Mouse (Mus musculus) cortical plate, adult 2 months (tissue): Measurements from ENCODE around the gene Phtf1. TPM values are rescaled to one million over a fixed set of nuclear protein-coding genes. Genes with fewer than 3 reads are reported as not detected.
A peak's percentile ranks its signal among the peaks of the same experiment; 100 is the strongest.

Experiments
- H3K27ac ChIP-seq: fragments of 200-500 bp; 2 replicates; pipeline ENCODE4 v1.5.1; 2012; ENCODE audit warnings: low read length, control low read depth, inconsistent platforms; ENCODE audit not compliant: insufficient read depth
- H3K4me1 ChIP-seq: fragments of 200-500 bp; 2 replicates; pipeline ENCODE4 v1.6.1; 2011; ENCODE audit warnings: low read length; ENCODE audit not compliant: control insufficient read depth, insufficient read depth
- H3K4me3 ChIP-seq: fragments of 200-500 bp; 2 replicates; pipeline ENCODE4 v1.5.1; 2011; ENCODE audit warnings: mild to moderate bottlenecking, low read length, control low read depth; ENCODE audit not compliant: insufficient read depth
- CTCF ChIP-seq: fragments of 200-500 bp; IDR thresholded peaks from 2 replicates; pipeline ENCODE4 v1.5.1; 2011; ENCODE audit warnings: mild to moderate bottlenecking, control low read depth, low read length; ENCODE audit not compliant: insufficient read depth; ENCODE audit errors: extremely low read depth
- POLR2A ChIP-seq: fragments of 200-500 bp; IDR thresholded peaks from 2 replicates; pipeline ENCODE4 v1.6.1; 2011; ENCODE audit warnings: mild to moderate bottlenecking, low read length, control low read depth; ENCODE audit not compliant: insufficient read depth; ENCODE audit errors: extremely low read depth
- polyA plus RNA-seq: library from polyadenylated mRNA; depleted of rRNA; stranded (reverse); fragments of >200 nt; gene quantifications from 2 replicates; pipeline ENCODE4 v1.2.3, GENCODE M21; 2012; rRNA removed

Phtf1 gene
- 25.3 and 27.7 TPM in 2 replicates for polyA plus RNA-seq

DNA sequence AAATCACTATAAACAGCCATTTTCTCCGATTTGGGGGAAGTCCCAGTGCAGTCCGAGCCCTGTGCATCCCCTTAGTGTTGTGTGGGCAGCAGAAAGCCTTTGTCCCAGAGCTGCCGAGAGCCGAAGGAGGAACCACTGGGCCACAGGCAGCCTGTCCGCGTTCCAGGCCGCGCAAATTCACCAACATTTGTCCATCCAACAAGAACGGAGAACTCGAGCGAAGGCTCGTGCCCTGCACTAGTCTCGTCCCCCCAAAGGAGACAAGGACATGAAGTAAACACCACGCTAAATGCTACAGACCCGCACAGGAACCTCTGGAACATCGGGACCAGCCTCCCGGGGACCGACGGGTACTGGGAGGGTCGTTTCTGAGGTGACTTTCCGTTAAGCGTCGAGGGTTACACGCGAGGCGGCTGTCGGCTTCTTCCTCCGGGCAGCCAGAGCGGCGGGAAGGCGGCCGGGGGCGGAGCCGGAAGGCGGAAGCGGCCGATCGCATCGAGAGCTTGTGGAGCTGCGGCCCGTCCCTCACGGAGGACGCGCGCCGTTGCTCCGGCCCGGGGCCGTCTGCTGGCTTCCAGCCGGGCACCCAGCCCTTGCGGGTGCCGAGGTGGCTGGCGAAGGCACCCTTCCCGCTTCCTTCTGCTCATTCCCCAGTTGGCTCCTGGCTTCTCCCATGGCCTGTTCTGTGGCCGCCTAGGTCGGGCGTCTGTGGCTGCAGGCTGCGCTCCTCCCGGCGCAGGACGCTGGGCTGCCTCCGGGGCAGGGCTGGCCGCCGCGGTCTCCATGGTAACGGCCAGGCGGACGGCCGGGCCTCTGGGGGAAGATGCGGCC is at the start of gene Phtf1:
Gene Phtf1 (plus strand): TSS at position 250 of the 831 bp plus-strand sequence.
- peak within 1 kb of the TSS; percentile 62 for H3K4me3 ChIP-seq
- peak within 1 kb of the TSS; percentile 48 for H3K27ac ChIP-seq
- TF ChIP-seq POLR2A (peak; percentile 69), CTCF (no peak)
- peaks cover 4% of the 10 kb centered on the region; the same call in 1 of the 2 replicates for H3K4me1 ChIP-seq

DNA sequence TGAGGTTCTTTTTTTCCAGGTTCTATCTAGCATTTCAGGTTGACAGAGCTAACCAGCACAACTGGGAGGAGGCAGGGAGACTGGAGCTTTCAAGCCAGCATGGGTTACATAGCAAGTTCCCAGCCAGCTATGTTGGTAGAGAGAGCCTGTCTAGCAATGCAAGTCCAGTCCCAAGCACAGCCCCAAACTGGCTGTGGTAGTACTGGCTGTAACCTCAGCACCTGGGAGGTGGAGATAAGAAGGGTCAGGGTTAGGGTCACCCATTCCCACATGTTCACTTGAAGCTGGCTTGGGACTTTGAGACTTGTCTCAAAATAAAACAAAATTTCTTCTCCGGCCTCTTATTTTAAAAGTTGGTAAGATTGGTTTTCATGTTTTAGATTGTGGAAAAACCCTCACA is 47.8 kb upstream of the Phtf1 start:
- Histone ChIP-seq H3K4me3 (no peak overlapping the region), H3K27ac (no peak overlapping the region), H3K4me1 (0 out of 2 replicates have a peak, but pooled peaks cover 1% of the 10 kb centered on the region)
- no peak for TF ChIP-seq CTCF
- no peak for TF ChIP-seq POLR2A

DNA sequence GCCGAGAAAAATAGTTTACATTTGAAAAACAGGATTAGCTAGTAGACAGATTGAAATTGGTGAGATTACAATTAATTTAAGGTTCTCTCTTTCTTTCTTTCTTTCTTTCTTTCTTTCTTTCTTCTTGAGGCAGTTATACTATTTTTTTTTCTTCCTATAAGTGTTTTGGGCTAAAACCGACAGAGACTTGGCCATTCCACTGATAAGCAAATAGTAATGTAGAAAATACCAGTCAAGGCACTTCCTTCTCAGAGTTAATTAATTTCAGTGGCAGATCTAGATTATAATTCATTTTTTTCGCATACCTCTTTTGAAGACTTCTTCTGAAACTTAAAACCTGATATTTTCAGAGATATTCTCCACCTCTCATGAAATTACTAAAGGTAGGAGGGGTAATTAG is 42.6 kb upstream of the Phtf1 start:
- no peak overlapping the region for H3K4me3 ChIP-seq

DNA sequence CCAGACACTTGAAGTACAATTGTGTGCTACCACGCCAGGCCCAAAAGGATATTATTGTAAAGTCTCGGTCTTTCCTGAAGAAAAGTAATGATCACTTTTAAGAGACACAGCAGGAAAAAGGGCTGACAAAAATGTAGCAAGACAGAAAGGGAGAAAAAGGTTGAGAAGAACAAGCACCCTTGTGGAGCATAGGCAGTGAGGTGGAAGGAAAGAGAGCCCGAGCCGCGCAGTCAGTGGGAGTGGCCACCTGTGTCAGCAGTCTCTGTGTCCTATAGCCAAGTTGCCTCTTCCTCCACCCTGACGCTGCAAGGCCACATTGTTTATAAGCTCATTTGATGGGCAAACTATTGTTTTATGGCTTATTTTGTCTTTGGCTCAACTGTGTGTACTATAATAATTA is 40.4 kb upstream of the Phtf1 start:
- Histone ChIP-seq H3K4me3 (no peak overlapping the region), H3K4me1 (peaks cover 1% of the 10 kb centered on the region; the same call in 1 of the 2 replicates), H3K27ac (no peak overlapping the region)
- TF ChIP-seq POLR2A, result no peak
- TF ChIP-seq CTCF, result no peak

More for the DNA sequence above, 42.6 kb upstream of the Phtf1 start:
- H3K4me1 ChIP-seq, result no peaks in the 10 kb centered on the region; the same call in 1 of the 2 replicates
- no peak overlapping the region for H3K27ac ChIP-seq
- no peak for TF ChIP-seq POLR2A
- no peak for TF ChIP-seq CTCF

DNA sequence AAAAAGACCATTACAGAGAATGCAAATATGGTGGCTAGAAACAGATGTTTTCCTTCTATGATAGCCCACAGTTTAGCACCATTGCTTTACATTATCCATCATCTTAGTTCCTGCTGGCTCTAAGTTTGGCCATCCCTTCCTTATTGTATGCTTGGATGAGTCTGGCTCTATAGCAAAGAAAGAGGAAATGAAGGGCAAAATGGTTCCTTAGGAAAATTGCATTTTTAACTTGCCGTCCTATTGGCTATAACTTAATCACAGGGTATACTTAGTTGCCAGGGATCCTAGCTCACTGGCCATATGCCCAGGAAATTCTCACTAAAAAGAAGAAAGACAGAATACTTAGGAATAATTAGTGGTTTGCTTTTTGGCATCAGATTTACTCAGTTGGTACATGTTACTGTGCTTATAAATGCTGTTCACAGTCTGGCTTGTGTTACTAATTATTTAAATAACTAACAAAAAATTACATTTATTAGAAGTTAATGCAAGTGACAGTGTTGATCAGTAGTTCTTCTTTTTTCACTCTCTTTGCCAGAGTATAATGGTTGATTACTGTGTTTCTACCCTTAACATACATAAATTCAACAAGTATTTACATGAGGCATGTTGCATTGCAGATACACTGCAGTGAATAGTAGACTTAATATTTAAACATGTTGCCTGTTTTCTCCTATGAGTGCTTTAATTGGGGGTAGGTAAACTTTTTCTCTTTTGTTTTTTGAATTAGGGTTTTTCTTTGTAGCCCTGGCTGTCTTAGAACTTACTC is 22.9 kb upstream of the Phtf1 start:
- no peak for TF ChIP-seq CTCF
- no peak for TF ChIP-seq POLR2A
- H3K4me3 ChIP-seq, result no peak overlapping the region
- H3K27ac ChIP-seq, result no peak overlapping the region
- no peaks in the 10 kb centered on the region; the same call in 1 of the 2 replicates for H3K4me1 ChIP-seq

DNA sequence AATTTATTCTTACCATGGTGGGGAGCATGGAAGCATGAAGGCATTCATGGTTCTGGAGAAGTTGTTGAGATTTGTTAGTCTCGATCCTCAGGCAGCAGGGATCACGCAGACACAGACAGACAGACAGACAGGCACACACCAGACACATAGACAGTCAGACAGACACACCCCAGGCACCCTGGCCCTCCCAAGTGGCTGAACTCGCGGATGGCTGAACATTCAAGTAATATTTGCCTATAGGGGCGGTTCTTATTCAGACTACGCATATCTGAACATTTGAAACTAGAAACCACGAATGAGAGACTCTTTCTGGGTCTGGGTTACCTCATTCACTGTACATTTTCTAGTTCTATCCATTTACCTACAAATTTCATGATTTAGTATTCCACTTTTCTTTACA is 19.2 kb upstream of the Phtf1 start:
- TF ChIP-seq POLR2A (no peak), CTCF (no peak)
- H3K27ac ChIP-seq, result no peak overlapping the region
- no peaks in the 10 kb centered on the region; the same call in none of the 2 replicates for H3K4me1 ChIP-seq

DNA sequence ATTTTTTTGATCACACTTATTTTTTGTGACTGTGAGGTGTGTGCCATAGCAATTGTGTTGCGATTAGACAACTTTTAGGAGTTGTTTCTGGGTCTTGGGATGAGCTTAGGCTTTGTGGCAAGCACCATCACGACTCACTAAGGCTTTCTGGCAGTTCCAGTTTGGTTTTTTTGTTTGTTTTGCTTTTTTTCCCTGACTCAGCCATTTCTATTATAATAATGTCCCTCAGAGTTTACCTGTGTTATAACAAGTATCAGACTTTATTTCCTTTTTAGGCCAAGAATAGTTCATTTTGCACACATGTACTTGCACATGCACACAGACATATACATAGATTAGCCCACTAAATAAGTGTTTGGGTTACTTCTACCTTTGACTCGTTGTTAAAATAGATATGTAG is 7.3 kb upstream of the Phtf1 start:
- no peak overlapping the region for H3K27ac ChIP-seq

More for the DNA sequence above, 19.2 kb upstream of the Phtf1 start:
- no peak overlapping the region for H3K4me3 ChIP-seq

DNA sequence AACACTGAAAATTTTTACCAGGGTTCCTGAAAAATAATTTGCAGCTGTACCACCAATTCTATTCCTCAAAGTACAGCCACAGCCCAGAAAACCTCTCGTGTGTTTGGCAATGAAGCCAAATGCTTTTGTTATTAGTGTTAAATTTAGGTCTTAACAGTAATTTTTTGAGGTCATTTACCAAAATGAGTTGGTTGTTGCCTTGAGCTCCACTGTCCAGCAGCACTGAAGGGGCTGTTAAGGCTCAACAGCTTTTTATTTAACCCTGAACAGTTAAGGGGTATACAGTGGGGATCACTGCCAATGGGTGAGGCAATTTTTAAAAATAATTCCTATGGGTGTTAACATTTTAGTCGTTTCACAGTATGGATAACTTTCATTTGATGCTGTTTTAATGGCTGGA is 679 bp upstream of the Phtf1 start:
- Histone ChIP-seq H3K27ac (no peak overlapping the region), H3K4me3 (peak overlapping the region; percentile 62; the same call in 1 of the 2 replicates), H3K4me1 (peaks cover 5% of the 10 kb centered on the region; the same call in 1 of the 2 replicates)
- TF ChIP-seq POLR2A (no peak), CTCF (no peak)

More for the DNA sequence above, 7.3 kb upstream of the Phtf1 start:
- peaks cover 3% of the 10 kb centered on the region; the same call in 1 of the 2 replicates for H3K4me1 ChIP-seq
- H3K4me3 ChIP-seq, result no peak overlapping the region
- TF ChIP-seq CTCF (no peak), POLR2A (no peak)

DNA sequence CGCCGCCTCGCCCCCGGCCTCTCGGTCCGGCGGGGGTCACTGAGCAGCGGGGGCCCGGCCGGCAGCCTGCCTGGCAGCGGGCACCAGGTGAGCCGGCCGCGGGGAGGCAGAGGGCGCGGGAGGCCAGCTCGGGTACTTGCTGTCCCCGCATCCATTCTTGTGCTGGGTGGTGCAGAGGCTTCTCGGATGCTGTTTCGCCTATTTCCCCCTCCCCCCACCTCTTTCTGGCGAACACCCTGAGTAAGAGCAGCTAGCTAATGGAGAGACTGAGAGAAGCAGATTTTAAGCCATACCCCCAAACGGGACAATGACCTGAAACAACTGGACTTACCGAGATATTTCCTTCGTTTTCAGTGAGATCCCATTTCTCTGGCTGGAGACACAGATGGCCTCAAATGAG is 791 bp downstream of the Phtf1 start:
- Histone ChIP-seq H3K4me3 (peak overlapping the region; percentile 62), H3K27ac (peak overlapping the region; percentile 48), H3K4me1 (peaks cover 4% of the 10 kb centered on the region; the same call in 1 of the 2 replicates)
- TF ChIP-seq CTCF, result no peak
- no peak for TF ChIP-seq POLR2A

DNA sequence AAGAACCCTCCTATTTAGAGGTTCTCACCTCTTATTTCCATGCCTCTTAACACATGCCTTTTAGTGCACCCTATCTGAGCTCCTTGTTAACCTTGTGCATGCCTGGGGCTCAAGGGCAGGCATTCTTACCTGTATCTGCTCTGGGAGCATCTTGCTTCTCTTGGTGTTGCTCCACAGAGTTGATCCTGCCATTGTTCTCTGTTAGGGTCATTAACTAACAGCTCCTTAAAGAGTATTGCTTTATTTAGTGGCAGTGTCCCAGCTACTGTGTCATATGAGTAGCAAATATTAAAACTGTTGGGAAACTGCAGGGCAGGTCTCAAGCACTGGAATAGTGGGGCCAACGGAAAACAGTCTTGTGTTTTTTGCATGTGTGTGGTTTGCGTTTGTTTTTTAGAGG is 3.2 kb downstream of the Phtf1 start:
- Histone ChIP-seq H3K4me3 (no peak overlapping the region), H3K4me1 (peaks cover 4% of the 10 kb centered on the region; the same call in 1 of the 2 replicates), H3K27ac (no peak overlapping the region)
- TF ChIP-seq CTCF (no peak), POLR2A (no peak)
